Mouse (Mus musculus): ENCODE data around the gene Tiam2. TPM values are rescaled to one million over a fixed set of nuclear protein-coding genes. Genes with fewer than 3 reads are reported as not detected.

Tiam2 gene
- polyA plus RNA-seq, 1 experiment from 2014 or later: 81.3 TPM

DNA sequence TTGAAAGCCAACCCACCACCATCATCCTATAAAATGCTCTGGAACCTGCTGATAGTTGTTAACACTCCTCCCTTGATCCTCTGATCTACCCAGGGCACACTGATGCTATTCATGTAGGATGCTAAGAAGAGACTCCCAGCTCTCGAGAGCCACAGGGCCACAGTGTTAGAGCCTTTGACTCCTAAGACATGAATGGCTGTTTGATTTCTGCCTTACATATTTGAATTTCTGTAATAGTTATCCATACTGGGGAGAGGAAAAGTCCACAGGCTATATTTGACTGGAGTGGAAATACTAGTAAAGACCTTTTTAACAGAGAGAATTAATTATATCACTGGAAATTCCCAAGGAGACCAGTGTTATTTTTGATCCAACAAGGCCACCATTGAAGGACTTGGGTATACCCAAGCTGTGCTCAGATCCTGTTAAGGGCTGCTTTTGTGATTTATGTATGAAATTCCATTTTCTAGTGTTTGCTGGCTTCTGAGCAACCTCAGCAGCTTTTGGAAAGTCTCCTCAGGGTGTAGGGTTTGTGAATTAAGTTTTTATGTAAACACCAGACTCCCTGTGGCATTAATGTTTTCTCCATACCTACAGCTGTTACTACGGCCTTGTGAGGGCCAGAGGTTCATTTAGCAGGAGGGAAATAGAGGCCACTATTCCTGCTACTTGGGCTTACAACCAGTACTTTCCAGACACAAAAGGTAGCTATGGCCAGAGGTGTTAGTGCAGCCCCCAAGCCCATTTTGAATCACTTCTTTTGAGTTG lies 131.7 kb downstream of the Tiam2 start:
- 68% methylated on average over 2 of the region's 2 CpGs for WGBS

DNA sequence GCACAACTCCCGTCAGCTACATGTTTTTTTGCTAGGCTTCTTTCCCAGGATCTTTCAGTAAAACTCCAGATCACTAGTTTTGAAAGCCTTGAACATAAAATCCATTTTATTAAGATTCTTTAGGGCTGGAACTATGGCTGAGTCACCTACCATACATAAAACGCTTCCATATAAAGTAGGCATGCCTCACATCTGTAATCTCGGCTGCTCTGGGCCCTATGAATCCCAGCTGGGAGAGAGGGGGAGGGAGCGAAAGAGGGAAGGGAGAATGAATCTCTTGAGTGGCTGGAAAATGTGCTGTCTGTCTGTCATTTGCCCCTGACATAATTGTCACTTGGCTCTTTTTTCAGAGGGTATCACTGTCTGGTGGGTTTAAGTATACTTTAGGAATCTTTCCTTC lies 139.5 kb downstream of the Tiam2 start:
- Histone ChIP-seq H3K4me3 (ENCODE audit: low read depth, low read length) (no peak overlapping the region), H3K9ac (ENCODE audit: low read length) (no peak overlapping the region), H3K9me3 (replicated peaks; ENCODE audit: control insufficient read depth, low read length) (no peaks in the 10 kb centered on the region), H3K36me3 (ENCODE audit: control insufficient read depth, insufficient read depth, low read length) (no peaks in the 10 kb centered on the region), H3K4me1 (ENCODE audit: control insufficient read depth, insufficient read depth, low read length) (no peaks in the 10 kb centered on the region), H3K27ac (ENCODE audit: low read depth, low read length) (no peak overlapping the region), H3K4me2 (ENCODE audit: low read length) (no peak overlapping the region), H3K27me3 (replicated peaks; ENCODE audit: control insufficient read depth, insufficient read depth, low read length) (no peaks in the 10 kb centered on the region)
- 84% methylated on average over 4 of the region's 4 CpGs for WGBS
- DNase-seq (ENCODE audit: low spot score): no peak
- no peak for ATAC-seq

More for the DNA sequence above, 131.7 kb downstream of the Tiam2 start:
- no peaks in the 10 kb centered on the region for H3K27me3 ChIP-seq (replicated peaks; ENCODE audit: control insufficient read depth, insufficient read depth, low read length)
- no peak overlapping the region for H3K4me3 ChIP-seq (ENCODE audit: low read depth, low read length)
- 0 out of 2 replicates have a peak, but pooled peaks cover 3% of the 10 kb centered on the region for H3K36me3 ChIP-seq (ENCODE audit: control insufficient read depth, insufficient read depth, low read length)
- DNase-seq (ENCODE audit: low spot score) (no peak), ATAC-seq (no peak)
- H3K27ac ChIP-seq (ENCODE audit: low read depth, low read length): no peak overlapping the region
- H3K4me1 ChIP-seq (ENCODE audit: control insufficient read depth, insufficient read depth, low read length): no peaks in the 10 kb centered on the region
- H3K4me2 ChIP-seq (ENCODE audit: low read length): no peak overlapping the region
- no peak overlapping the region for H3K9ac ChIP-seq (ENCODE audit: low read length)
- H3K9me3 ChIP-seq (replicated peaks; ENCODE audit: control insufficient read depth, low read length): no peaks in the 10 kb centered on the region

DNA sequence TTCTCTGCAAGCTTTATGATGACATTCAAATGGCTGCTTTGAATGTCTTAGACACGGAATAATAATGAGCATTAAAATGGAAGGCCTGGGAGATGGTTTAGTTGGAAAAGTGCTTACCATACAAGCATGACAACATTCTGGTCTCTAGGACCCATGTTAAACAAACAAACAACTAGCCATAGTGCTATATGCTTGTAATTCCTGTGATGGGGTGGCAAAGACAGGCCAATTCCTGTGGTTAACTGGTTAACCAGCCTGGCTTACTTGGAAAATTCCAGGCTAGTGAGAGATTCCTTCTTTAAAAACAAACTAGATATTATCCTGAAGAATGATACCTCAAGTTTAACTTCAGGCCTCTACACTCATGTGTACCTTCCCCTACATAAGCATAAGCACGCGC lies 140.3 kb downstream of the Tiam2 start:
- Histone ChIP-seq H3K9ac (ENCODE audit: low read length) (no peak overlapping the region), H3K4me2 (ENCODE audit: low read length) (no peak overlapping the region), H3K27me3 (replicated peaks; ENCODE audit: control insufficient read depth, insufficient read depth, low read length) (no peaks in the 10 kb centered on the region), H3K9me3 (replicated peaks; ENCODE audit: control insufficient read depth, low read length) (no peaks in the 10 kb centered on the region), H3K36me3 (ENCODE audit: control insufficient read depth, insufficient read depth, low read length) (no peaks in the 10 kb centered on the region), H3K4me1 (ENCODE audit: control insufficient read depth, insufficient read depth, low read length) (no peaks in the 10 kb centered on the region), H3K4me3 (ENCODE audit: low read depth, low read length) (no peak overlapping the region), H3K27ac (ENCODE audit: low read depth, low read length) (no peak overlapping the region)
- WGBS: 96% methylated on average over 3 of the region's 3 CpGs
- DNase-seq (ENCODE audit: low spot score): no peak
- no peak for ATAC-seq

DNA sequence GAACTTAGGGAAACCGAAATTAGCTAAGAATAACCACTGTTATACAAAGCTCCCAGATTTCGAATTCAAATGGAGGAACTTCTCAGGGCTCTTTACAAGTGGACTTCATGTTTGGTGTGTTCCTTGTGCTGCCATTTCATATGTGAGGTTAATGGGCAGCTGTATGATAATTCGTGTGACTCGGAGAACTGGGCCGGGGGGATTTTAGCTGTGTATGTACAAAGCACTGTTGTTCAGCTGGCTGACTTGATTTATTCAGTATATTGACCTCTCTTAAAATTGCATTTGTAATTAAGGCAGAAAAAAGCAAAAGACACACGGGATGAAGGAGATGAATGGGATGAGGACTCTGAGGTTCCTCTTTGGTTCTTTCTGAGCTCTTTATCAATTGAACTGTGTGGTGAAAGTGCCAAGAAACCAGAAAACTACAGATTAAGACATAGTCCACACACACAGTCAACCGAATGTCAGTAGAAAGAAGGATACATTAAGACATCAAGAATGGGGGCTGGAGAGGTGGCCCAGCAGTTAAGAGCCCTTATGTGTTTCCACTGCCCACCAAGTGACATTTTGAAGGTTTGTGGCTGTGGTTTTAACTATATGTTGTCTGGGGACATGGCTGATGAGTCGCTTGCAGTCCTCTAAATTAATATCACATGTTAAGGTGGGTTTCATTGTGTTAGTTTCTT lies 141.4 kb downstream of the Tiam2 start:
- H3K27ac ChIP-seq (ENCODE audit: low read depth, low read length): no peak overlapping the region
- H3K4me1 ChIP-seq (ENCODE audit: control insufficient read depth, insufficient read depth, low read length): no peaks in the 10 kb centered on the region
- no peak overlapping the region for H3K9ac ChIP-seq (ENCODE audit: low read length)
- no peak overlapping the region for H3K4me3 ChIP-seq (ENCODE audit: low read depth, low read length)
- no peak overlapping the region for H3K4me2 ChIP-seq (ENCODE audit: low read length)
- no peaks in the 10 kb centered on the region for H3K9me3 ChIP-seq (replicated peaks; ENCODE audit: control insufficient read depth, low read length)
- H3K27me3 ChIP-seq (replicated peaks; ENCODE audit: control insufficient read depth, insufficient read depth, low read length): no peaks in the 10 kb centered on the region
- DNase-seq (ENCODE audit: low spot score) (no peak), ATAC-seq (peak; percentile 44; the same call in 1 of the 2 replicates)
- WGBS: 66% methylated on average over 8 of the region's 8 CpGs
- no peaks in the 10 kb centered on the region for H3K36me3 ChIP-seq (ENCODE audit: control insufficient read depth, insufficient read depth, low read length)

DNA sequence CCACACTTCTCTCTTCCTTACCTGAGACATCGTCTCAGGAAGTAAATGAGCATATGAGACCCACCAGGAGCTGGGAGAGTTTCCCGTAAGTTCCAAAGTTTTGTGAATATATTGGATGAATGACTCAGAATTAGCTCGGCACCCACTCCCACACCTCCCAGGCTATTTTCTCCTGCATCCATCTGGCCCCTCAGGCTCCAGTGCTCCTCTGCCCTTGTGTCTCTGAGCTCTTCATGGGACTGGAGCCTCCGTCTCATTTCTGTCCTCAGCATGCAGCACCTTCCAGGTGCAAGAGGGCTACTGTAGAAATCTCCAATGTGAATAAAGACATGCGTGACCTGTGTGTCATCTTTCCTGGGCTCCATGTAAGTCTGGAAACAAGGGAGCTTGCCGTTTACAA lies 145.6 kb downstream of the Tiam2 start:
- H3K9me3 ChIP-seq (replicated peaks; ENCODE audit: control insufficient read depth, low read length): no peaks in the 10 kb centered on the region
- H3K9ac ChIP-seq (ENCODE audit: low read length): no peak overlapping the region
- ATAC-seq: no peak
- no peak for DNase-seq (ENCODE audit: low spot score)
- no peak overlapping the region for H3K4me2 ChIP-seq (ENCODE audit: low read length)
- no peaks in the 10 kb centered on the region for H3K4me1 ChIP-seq (ENCODE audit: control insufficient read depth, insufficient read depth, low read length)
- no peaks in the 10 kb centered on the region for H3K27me3 ChIP-seq (replicated peaks; ENCODE audit: control insufficient read depth, insufficient read depth, low read length)
- H3K27ac ChIP-seq (ENCODE audit: low read depth, low read length): no peak overlapping the region
- no peaks in the 10 kb centered on the region for H3K36me3 ChIP-seq (ENCODE audit: control insufficient read depth, insufficient read depth, low read length)
- WGBS: 83% methylated on average over 6 of the region's 6 CpGs
- H3K4me3 ChIP-seq (ENCODE audit: low read depth, low read length): no peak overlapping the region

DNA sequence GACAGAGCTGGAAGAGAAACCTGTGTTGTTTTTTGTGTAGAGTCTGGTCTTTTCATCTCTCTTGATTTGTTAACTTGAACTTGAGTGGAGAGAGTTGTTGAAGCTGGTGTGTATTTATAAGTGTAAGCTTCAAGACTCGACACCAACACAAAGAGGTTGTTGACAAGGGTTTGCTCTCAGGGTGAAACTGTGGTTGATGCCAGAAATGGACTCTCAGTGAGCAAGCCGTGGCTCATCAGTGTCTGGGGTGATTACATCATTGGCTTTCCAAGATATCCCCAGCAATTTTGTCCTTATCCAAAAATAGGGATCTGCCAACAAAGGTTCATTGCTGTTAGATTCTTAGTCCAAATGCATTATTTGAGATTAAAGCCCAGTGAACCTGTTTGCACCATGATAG lies 150.2 kb downstream of the Tiam2 start:
- Histone ChIP-seq H3K27ac (ENCODE audit: low read depth, low read length) (no peak overlapping the region), H3K27me3 (replicated peaks; ENCODE audit: control insufficient read depth, insufficient read depth, low read length) (no peaks in the 10 kb centered on the region), H3K9ac (ENCODE audit: low read length) (no peak overlapping the region), H3K4me2 (ENCODE audit: low read length) (no peak overlapping the region), H3K9me3 (replicated peaks; ENCODE audit: control insufficient read depth, low read length) (no peaks in the 10 kb centered on the region), H3K4me1 (ENCODE audit: control insufficient read depth, insufficient read depth, low read length) (peaks cover 1% of the 10 kb centered on the region; the same call in 1 of the 2 replicates), H3K36me3 (ENCODE audit: control insufficient read depth, insufficient read depth, low read length) (no peaks in the 10 kb centered on the region), H3K4me3 (ENCODE audit: low read depth, low read length) (no peak overlapping the region)
- 72% methylated on average over 2 of the region's 2 CpGs for WGBS
- no peak for DNase-seq (ENCODE audit: low spot score)
- no peak for ATAC-seq

DNA sequence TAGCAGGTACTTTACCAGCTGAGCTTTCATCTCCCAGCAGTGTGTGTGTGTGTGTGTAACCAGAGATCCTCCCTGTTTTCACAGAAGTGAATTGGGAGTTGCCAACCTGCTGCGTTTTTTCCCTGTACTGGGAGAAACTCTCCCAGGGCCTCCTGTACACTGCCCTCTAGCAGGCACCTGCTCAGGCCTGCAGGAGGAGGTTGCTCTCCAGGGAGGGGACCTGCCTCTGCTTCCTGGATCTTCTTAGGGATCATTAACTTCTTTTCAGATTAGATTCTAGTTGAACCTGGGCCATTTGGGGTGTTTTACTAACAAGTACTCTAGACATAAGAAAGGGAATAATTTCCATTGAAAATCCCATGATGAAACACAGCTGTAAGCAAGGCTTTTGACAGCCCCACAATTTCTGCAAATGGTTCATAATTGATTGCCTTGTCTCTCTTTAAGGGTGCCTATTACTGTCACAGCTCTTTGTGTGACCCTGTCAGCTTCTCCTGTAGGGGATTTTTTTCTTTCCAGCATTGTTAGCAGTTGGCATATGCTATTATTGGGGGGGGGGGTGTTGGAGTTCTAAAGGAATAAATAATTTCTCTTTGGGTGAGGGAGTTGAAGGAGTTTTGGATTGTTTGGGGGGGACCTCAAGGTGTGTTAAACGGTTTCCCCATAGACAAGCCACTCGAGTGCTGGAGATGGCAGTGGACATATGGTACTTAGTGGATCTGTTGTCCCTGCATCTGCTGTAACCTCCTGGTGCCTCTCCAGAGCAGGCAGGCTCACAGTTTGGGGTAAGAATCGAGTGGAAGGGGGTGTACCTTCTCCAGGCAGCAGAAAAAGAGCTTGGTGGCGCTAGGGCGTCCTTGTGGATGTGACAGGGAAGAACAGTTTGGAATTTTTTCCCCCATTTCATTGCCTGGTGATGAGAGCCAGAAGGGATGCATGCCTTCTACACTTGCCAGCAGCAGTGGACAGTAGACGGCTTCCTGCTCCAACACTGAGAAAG lies 155.5 kb downstream of the Tiam2 start:
- H3K9me3 ChIP-seq (replicated peaks; ENCODE audit: control insufficient read depth, low read length): no peaks in the 10 kb centered on the region
- peaks cover 5% of the 10 kb centered on the region; the same call in 1 of the 2 replicates for H3K36me3 ChIP-seq (ENCODE audit: control insufficient read depth, insufficient read depth, low read length)
- no peaks in the 10 kb centered on the region for H3K27me3 ChIP-seq (replicated peaks; ENCODE audit: control insufficient read depth, insufficient read depth, low read length)
- WGBS: 48% methylated on average over 7 of the region's 7 CpGs
- DNase-seq (ENCODE audit: low spot score): peak; percentile 81
- H3K4me3 ChIP-seq (ENCODE audit: low read depth, low read length): no peak overlapping the region
- peaks cover 7% of the 10 kb centered on the region for H3K4me1 ChIP-seq (ENCODE audit: control insufficient read depth, insufficient read depth, low read length)
- peak; percentile 83 for ATAC-seq
- H3K27ac ChIP-seq (ENCODE audit: low read depth, low read length): peak overlapping the region; percentile 76
- 0 out of 2 replicates have a peak overlapping the region, but pooled peaks have one; percentile 0 for H3K9ac ChIP-seq (ENCODE audit: low read length)
- peak overlapping the region; percentile 28 for H3K4me2 ChIP-seq (ENCODE audit: low read length)

DNA sequence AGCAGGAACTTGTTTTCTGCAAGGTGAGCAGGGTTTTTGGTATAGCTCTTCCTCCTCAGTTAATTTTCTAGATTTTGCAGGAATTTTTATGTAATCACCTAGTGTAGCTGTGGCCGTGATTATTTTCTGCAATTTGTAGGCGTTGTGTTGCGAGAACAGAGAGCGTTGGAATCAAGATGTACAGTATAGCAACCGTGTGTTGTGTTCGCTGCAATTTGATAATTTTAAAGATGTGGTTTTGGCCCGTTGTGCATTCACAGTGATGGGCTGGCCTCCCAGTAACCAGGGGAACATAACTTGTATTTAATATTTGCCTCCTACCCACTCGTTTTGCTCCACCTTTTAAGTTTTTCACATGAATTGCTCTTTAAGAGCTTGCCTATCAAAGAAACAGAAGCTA lies 156.7 kb downstream of the Tiam2 start:
- Histone ChIP-seq H3K4me2 (ENCODE audit: low read length) (peak overlapping the region; percentile 28), H3K27me3 (replicated peaks; ENCODE audit: control insufficient read depth, insufficient read depth, low read length) (no peaks in the 10 kb centered on the region), H3K27ac (ENCODE audit: low read depth, low read length) (peak overlapping the region; percentile 49; the same call in 1 of the 2 replicates), H3K4me1 (ENCODE audit: control insufficient read depth, insufficient read depth, low read length) (peaks cover 7% of the 10 kb centered on the region), H3K36me3 (ENCODE audit: control insufficient read depth, insufficient read depth, low read length) (peaks cover 5% of the 10 kb centered on the region; the same call in 1 of the 2 replicates), H3K9me3 (replicated peaks; ENCODE audit: control insufficient read depth, low read length) (no peaks in the 10 kb centered on the region), H3K9ac (ENCODE audit: low read length) (no peak overlapping the region; the same call in 1 of the 2 replicates), H3K4me3 (ENCODE audit: low read depth, low read length) (0 out of 2 replicates have a peak overlapping the region, but pooled peaks have one; percentile 4)
- DNase-seq (ENCODE audit: low spot score) (no peak), ATAC-seq (no peak)
- WGBS: 83% methylated on average over 8 of the region's 8 CpGs

Measured in forebrain, embryonic 14.5 days (tissue).